Mouse (Mus musculus): ENCODE data around the gene H2afx. TPM values are rescaled to one million over a fixed set of nuclear protein-coding genes. Genes with fewer than 3 reads are reported as not detected.
"Not testable (repeated sequence)": the region's sequence is repeated elsewhere in the genome, so short reads cannot be mapped to it uniquely, and the experiment has no call there.

The H2afx gene
- polyA plus RNA-seq, 1 experiment = not detected

- Histone ChIP-seq H3K4me3 (ENCODE audit: insufficient read depth, low read depth, low read length) (peak within 1 kb of the TSS; percentile 78), H3K4me1 (ENCODE audit: control insufficient read depth, insufficient read depth, low read length) (peaks cover 8% of the 10 kb centered on the region), H3K27ac (ENCODE audit: insufficient read depth, low read depth, low read length) (peak within 1 kb of the TSS; percentile 84)
- WGBS = 2% methylated on average over 12 of the region's 12 CpGs
- TF ChIP-seq CTCF (IDR thresholded peaks at IDR 0.05; ENCODE audit: insufficient read depth, low read depth, low read length) (no peak), POLR2A (IDR thresholded peaks at IDR 0.05; ENCODE audit: insufficient read depth, low read depth, low read length) (no peak)
Measured at GRCm38 (mm10) chr9:44325768-44326370, 8.6 kb upstream of the H2afx start, which contains the start of gene Dpagt1. Dpagt1 (plus strand) TSS chr9:44326019.

- Histone ChIP-seq H3K27ac (ENCODE audit: insufficient read depth, low read depth, low read length) (peak overlapping the region; percentile 84), H3K4me1 (ENCODE audit: control insufficient read depth, insufficient read depth, low read length) (peaks cover 8% of the 10 kb centered on the region), H3K4me3 (ENCODE audit: insufficient read depth, low read depth, low read length) (peak overlapping the region; percentile 78)
- TF ChIP-seq CTCF (IDR thresholded peaks at IDR 0.05; ENCODE audit: insufficient read depth, low read depth, low read length) (no peak), POLR2A (IDR thresholded peaks at IDR 0.05; ENCODE audit: insufficient read depth, low read depth, low read length) (peak; percentile 40; the same call in 1 of the 2 replicates)
- WGBS = under 1% methylated on average over 38 of the region's 38 CpGs
Measured at GRCm38 (mm10) chr9:44326371-44327063, 8.0 kb upstream of the H2afx start.

- H3K27ac ChIP-seq (ENCODE audit: insufficient read depth, low read depth, low read length) = peak overlapping the region; percentile 66
- under 1% methylated on average over 22 of the region's 22 CpGs for WGBS
- peak overlapping the region; percentile 78 for H3K4me3 ChIP-seq (ENCODE audit: insufficient read depth, low read depth, low read length)
- H3K4me1 ChIP-seq (ENCODE audit: control insufficient read depth, insufficient read depth, low read length) = peaks cover 8% of the 10 kb centered on the region
- no peak for TF ChIP-seq POLR2A (IDR thresholded peaks at IDR 0.05; ENCODE audit: insufficient read depth, low read depth, low read length)
- no peak for TF ChIP-seq CTCF (IDR thresholded peaks at IDR 0.05; ENCODE audit: insufficient read depth, low read depth, low read length)
Measured at GRCm38 (mm10) chr9:44327064-44327711, 7.3 kb upstream of the H2afx start.

- WGBS = 84% methylated on average over 5 of the region's 5 CpGs
- H3K4me3 ChIP-seq (ENCODE audit: insufficient read depth, low read depth, low read length) = no peak overlapping the region
- no peak overlapping the region for H3K27ac ChIP-seq (ENCODE audit: insufficient read depth, low read depth, low read length)
- peaks cover 8% of the 10 kb centered on the region for H3K4me1 ChIP-seq (ENCODE audit: control insufficient read depth, insufficient read depth, low read length)
- TF ChIP-seq CTCF (IDR thresholded peaks at IDR 0.05; ENCODE audit: insufficient read depth, low read depth, low read length) (no peak), POLR2A (IDR thresholded peaks at IDR 0.05; ENCODE audit: insufficient read depth, low read depth, low read length) (no peak)
Measured at GRCm38 (mm10) chr9:44327926-44328325, 6.6 kb upstream of the H2afx start.

GRCm38 (mm10) chr9:44330736-44331135 lies 3.8 kb upstream of the H2afx start:
- peaks cover 8% of the 10 kb centered on the region for H3K4me1 ChIP-seq (ENCODE audit: control insufficient read depth, insufficient read depth, low read length)
- WGBS = 95% methylated on average over 6 of the region's 6 CpGs

GRCm38 (mm10) chr9:44332918-44333638 lies 1.4 kb upstream of the H2afx start:
- H3K27ac ChIP-seq (ENCODE audit: insufficient read depth, low read depth, low read length) = no peak overlapping the region
- TF ChIP-seq CTCF (IDR thresholded peaks at IDR 0.05; ENCODE audit: insufficient read depth, low read depth, low read length) (no peak), POLR2A (IDR thresholded peaks at IDR 0.05; ENCODE audit: insufficient read depth, low read depth, low read length) (no peak)
- 93% methylated on average over 13 of the region's 13 CpGs for WGBS

More at GRCm38 (mm10) chr9:44330736-44331135, 3.8 kb upstream of the H2afx start:
- Histone ChIP-seq H3K4me3 (ENCODE audit: insufficient read depth, low read depth, low read length) (no peak overlapping the region), H3K27ac (ENCODE audit: insufficient read depth, low read depth, low read length) (no peak overlapping the region)
- TF ChIP-seq CTCF (IDR thresholded peaks at IDR 0.05; ENCODE audit: insufficient read depth, low read depth, low read length) (no peak), POLR2A (IDR thresholded peaks at IDR 0.05; ENCODE audit: insufficient read depth, low read depth, low read length) (no peak)

GRCm38 (mm10) chr9:44335331-44336092 lies 1.0 kb downstream of the H2afx start:
- under 1% methylated on average over 50 of the region's 50 CpGs for WGBS
- TF ChIP-seq CTCF (IDR thresholded peaks at IDR 0.05; ENCODE audit: insufficient read depth, low read depth, low read length) (no peak), POLR2A (IDR thresholded peaks at IDR 0.05; ENCODE audit: insufficient read depth, low read depth, low read length) (no peak)
- peaks cover 7% of the 10 kb centered on the region for H3K4me1 ChIP-seq (ENCODE audit: control insufficient read depth, insufficient read depth, low read length)
- H3K4me3 ChIP-seq (ENCODE audit: insufficient read depth, low read depth, low read length) = peak overlapping the region; percentile 93
- no peak overlapping the region for H3K27ac ChIP-seq (ENCODE audit: insufficient read depth, low read depth, low read length)

More at GRCm38 (mm10) chr9:44332918-44333638, 1.4 kb upstream of the H2afx start:
- Histone ChIP-seq H3K4me1 (ENCODE audit: control insufficient read depth, insufficient read depth, low read length) (peaks cover 7% of the 10 kb centered on the region), H3K4me3 (ENCODE audit: insufficient read depth, low read depth, low read length) (no peak overlapping the region)

- 2% methylated on average over 5 of the region's 5 CpGs for WGBS
- peaks cover 7% of the 10 kb centered on the region for H3K4me1 ChIP-seq (ENCODE audit: control insufficient read depth, insufficient read depth, low read length)
- peak overlapping the region; percentile 93 for H3K4me3 ChIP-seq (ENCODE audit: insufficient read depth, low read depth, low read length)
- H3K27ac ChIP-seq (ENCODE audit: insufficient read depth, low read depth, low read length) = no peak overlapping the region
- TF ChIP-seq POLR2A (IDR thresholded peaks at IDR 0.05; ENCODE audit: insufficient read depth, low read depth, low read length) (no peak), CTCF (IDR thresholded peaks at IDR 0.05; ENCODE audit: insufficient read depth, low read depth, low read length) (no peak)
Measured at GRCm38 (mm10) chr9:44336093-44336406, 1.6 kb downstream of the H2afx start.

GRCm38 (mm10) chr9:44336513-44336912 lies 2.0 kb downstream of the H2afx start:
- 28% methylated on average over 4 of the region's 4 CpGs for WGBS
- not testable (repeated sequence) for H3K27ac ChIP-seq (ENCODE audit: insufficient read depth, low read depth, low read length); H3K4me1 ChIP-seq (ENCODE audit: control insufficient read depth, insufficient read depth, low read length)
- H3K4me3 ChIP-seq (ENCODE audit: insufficient read depth, low read depth, low read length) = peak overlapping the region; percentile 2; the same call in 1 of the 2 replicates

Measured in olfactory bulb, adult 2 months (tissue).